Mouse (Mus musculus) heart, adult 2 months (tissue): Measurements from ENCODE around the gene Gm10229. TPM values are rescaled to one million over a fixed set of nuclear protein-coding genes. Genes with fewer than 3 reads are reported as not detected.
"Not testable (repeated sequence)": the region's sequence is repeated elsewhere in the genome, so short reads cannot be mapped to it uniquely, and the experiment has no call there.

Source experiments
- DNase-seq, 2 experiments: peaks; one replicate each; pipeline ENCODE4 v3.0.0; 2021
- H3K27ac ChIP-seq: fragments of 200-600 bp; 2 replicates; pipeline ENCODE4 v1.8.1; 2022
- H3K27me3 ChIP-seq: fragments of 200-500 bp; 2 replicates; pipeline ENCODE4 v1.6.1; 2012; ENCODE audit warnings: mild to moderate bottlenecking, low read length, inconsistent platforms, mixed read lengths; ENCODE audit not compliant: control insufficient read depth, insufficient read depth
- H3K36me3 ChIP-seq: fragments of 200-500 bp; 2 replicates; pipeline ENCODE4 v1.6.1; 2012; ENCODE audit warnings: low read length, inconsistent platforms; ENCODE audit not compliant: control insufficient read depth, insufficient read depth
- H3K4me1 ChIP-seq: fragments of 200-500 bp; 2 replicates; pipeline ENCODE4 v1.6.1; 2011; ENCODE audit warnings: low read length; ENCODE audit not compliant: control insufficient read depth, insufficient read depth
- H3K4me3 ChIP-seq: fragments of 200-600 bp; 2 replicates; pipeline ENCODE4 v1.8.1; 2022
- H3K79me2 ChIP-seq: fragments of 200-500 bp; replicated peaks from 2 replicates; pipeline ENCODE4 v1.6.1; 2012; ENCODE audit warnings: mild to moderate bottlenecking, inconsistent platforms, low read length, moderate library complexity, mixed read lengths; ENCODE audit not compliant: control insufficient read depth, insufficient read depth
- H3K9ac ChIP-seq: fragments of 200-500 bp; 2 replicates; pipeline ENCODE4 v1.6.1; 2012; ENCODE audit warnings: low read depth, mild to moderate bottlenecking, control low read depth, inconsistent platforms, low read length, mixed read lengths
- CTCF ChIP-seq: fragments of 200-600 bp; IDR thresholded peaks from 2 replicates; pipeline ENCODE4 v1.8.1; 2022; ENCODE audit warnings: antibody characterized with exemption, mild to moderate bottlenecking, moderate library complexity
- EP300 ChIP-seq: fragments of 200-500 bp; IDR thresholded peaks from 2 replicates; pipeline ENCODE4 v1.6.1; 2011; ENCODE audit warnings: low read depth, low read length, control low read depth; ENCODE audit not compliant: insufficient read depth
- POLR2A ChIP-seq: fragments of 200-500 bp; IDR thresholded peaks from 2 replicates; pipeline ENCODE4 v1.6.1; 2011; ENCODE audit warnings: mild to moderate bottlenecking, low read depth, low read length, control low read depth; ENCODE audit not compliant: insufficient read depth
- WGBS: fragments of 180-500 bp; shearing (Covaris S2); methylation state at CpG from one replicate; pipeline ENCODE4 v1.1.7; 2018; 5-methylcytosine and 5-hydroxymethylcytosine counted together
- intact Hi-C: fragments of 180-260 bp; cut with DNase I; formaldehyde crosslinking; loops from one replicate; pipeline ENCODE4 v1.15.1; 2025
- long read RNA-seq: library from polyadenylated mRNA; stranded (forward); transcript quantifications from one replicate; pipeline ENCODE4 v2.0.0, GENCODE M21; 2021
- polyA plus RNA-seq: library from polyadenylated mRNA; depleted of rRNA; stranded (reverse); fragments of >200 nt; gene quantifications from 2 replicates; pipeline ENCODE4 v1.2.3, GENCODE M21; 2012; rRNA removed
- total RNA-seq, 2 experiments: library from RNA; stranded (reverse); gene quantifications; 2 replicates each; pipeline ENCODE4 v1.2.3; 2021

Gene Gm10229
- total RNA-seq (not detected), polyA plus RNA-seq (not detected in 2 replicates)
- long read RNA-seq: 0 reads

- DNase-seq, H3K27ac ChIP-seq, H3K79me2 ChIP-seq, H3K27me3 ChIP-seq, intact Hi-C loops, H3K4me3 ChIP-seq, H3K4me1 ChIP-seq, H3K9ac ChIP-seq, H3K36me3 ChIP-seq: not testable (repeated sequence)
- WGBS: 71% methylated on average over 3 of the region's 3 CpGs
These were observed at the start of gene Gm10229 for GRCm38 (mm10) chr16:89014984-89015383. Gm10229 (plus strand) TSS chr16:89015284.

GRCm38 (mm10) chr16:89010659-89011058, 4.4 kb upstream of the Gm10229 start, which contains the start of gene Krtap22-2:
Krtap22-2 (minus strand) TSS chr16:89010759.
- no peaks in the 10 kb centered on the region for H3K36me3 ChIP-seq
- no peak within 1 kb of the TSS for H3K4me3 ChIP-seq
- 72% methylated on average over 5 of the region's 5 CpGs for WGBS
- 0 out of 2 replicates have a peak, but pooled peaks cover 2% of the 10 kb centered on the region for H3K27me3 ChIP-seq
- intact Hi-C loops: no loop called here
- H3K79me2 ChIP-seq: no peaks in the 10 kb centered on the region
- no peak within 1 kb of the TSS for H3K27ac ChIP-seq
- no peak within 1 kb of the TSS for H3K9ac ChIP-seq
- DNase-seq: no peak
- no peak for TF ChIP-seq EP300
- TF ChIP-seq CTCF: no peak
- TF ChIP-seq POLR2A: no peak
- H3K4me1 ChIP-seq: no peaks in the 10 kb centered on the region

GRCm38 (mm10) chr16:89013973-89014372, 1.1 kb upstream of the Gm10229 start:
- intact Hi-C loops: no loop called here
- Histone ChIP-seq H3K4me3 (no peak overlapping the region), H3K36me3 (no peaks in the 10 kb centered on the region), H3K27me3 (0 out of 2 replicates have a peak, but pooled peaks cover 2% of the 10 kb centered on the region), H3K9ac (no peak overlapping the region), H3K79me2 (no peaks in the 10 kb centered on the region), H3K27ac (no peak overlapping the region), H3K4me1 (no peaks in the 10 kb centered on the region)
- no peak for TF ChIP-seq POLR2A
- no peak for TF ChIP-seq EP300
- TF ChIP-seq CTCF: no peak
- DNase-seq: no peak
- WGBS: 92% methylated on average over 3 of the region's 3 CpGs

GRCm38 (mm10) chr16:89031399-89031798, 16.3 kb downstream of the Gm10229 start, which contains the start of gene Krtap6-1:
Krtap6-1 (plus strand) TSS chr16:89031699.
- intact Hi-C loops: not testable (repeated sequence)

GRCm38 (mm10) chr16:89041372-89041771, 26.3 kb downstream of the Gm10229 start, which contains the start of gene Gm10228:
Gm10228 (minus strand) TSS chr16:89041472.
- H3K36me3 ChIP-seq, H3K79me2 ChIP-seq, intact Hi-C loops, H3K27me3 ChIP-seq, DNase-seq, H3K4me3 ChIP-seq, H3K27ac ChIP-seq, H3K9ac ChIP-seq, H3K4me1 ChIP-seq: not testable (repeated sequence)
- WGBS: 84% methylated on average over 2 of the region's 4 CpGs

More at GRCm38 (mm10) chr16:89031399-89031798, 16.3 kb downstream of the Gm10229 start, which contains the start of gene Krtap6-1:
- H3K4me1 ChIP-seq, H3K79me2 ChIP-seq, H3K27me3 ChIP-seq, DNase-seq, H3K27ac ChIP-seq, H3K9ac ChIP-seq, H3K36me3 ChIP-seq, H3K4me3 ChIP-seq: not testable (repeated sequence)
- 80% methylated on average over 3 of the region's 3 CpGs for WGBS

GRCm38 (mm10) chr16:89047783-89048182, 32.7 kb downstream of the Gm10229 start, which contains the start of gene Krtap6-5:
Krtap6-5 (minus strand) TSS chr16:89047883.
- no peak for TF ChIP-seq EP300
- TF ChIP-seq POLR2A: no peak
- TF ChIP-seq CTCF: no peak
- H3K9ac ChIP-seq: no peak within 1 kb of the TSS
- intact Hi-C loops: no loop called here
- no peaks in the 10 kb centered on the region for H3K4me1 ChIP-seq
- H3K27me3 ChIP-seq: no peaks in the 10 kb centered on the region
- no peak within 1 kb of the TSS for H3K27ac ChIP-seq
- H3K79me2 ChIP-seq: no peaks in the 10 kb centered on the region
- no peak for DNase-seq
- no peaks in the 10 kb centered on the region for H3K36me3 ChIP-seq
- no peak within 1 kb of the TSS for H3K4me3 ChIP-seq
- WGBS: 67% methylated on average over 3 of the region's 3 CpGs

- H3K9ac ChIP-seq, H3K36me3 ChIP-seq, H3K27ac ChIP-seq, H3K4me1 ChIP-seq, DNase-seq, H3K4me3 ChIP-seq, intact Hi-C loops, H3K79me2 ChIP-seq, H3K27me3 ChIP-seq: not testable (repeated sequence)
- WGBS: no CpG with 5 or more reads among the region's 2 CpGs
These were observed 48.8 kb downstream of the Gm10229 start, which contains the start of gene 1110025L11Rik for GRCm38 (mm10) chr16:89063902-89064301. 1110025L11Rik (minus strand) TSS chr16:89064002.

Other genes starting within 250 kb of the Gm10229 start
- not detected for gene 2310057N15Rik, start 241.1 kb upstream of the Gm10229 start, total RNA-seq
- not detected in 2 replicates for gene 2310057N15Rik, start 241.1 kb upstream of the Gm10229 start, polyA plus RNA-seq
- gene Gm5965, start 237.4 kb upstream of the Gm10229 start, total RNA-seq: not detected
- gene Gm5965, start 237.4 kb upstream of the Gm10229 start, polyA plus RNA-seq: not detected in 2 replicates
- not detected for gene Gm20741, start 203.1 kb upstream of the Gm10229 start, total RNA-seq
- gene Gm20741, start 203.1 kb upstream of the Gm10229 start, polyA plus RNA-seq: not detected in 2 replicates
- gene Krtap15, start 195.1 kb upstream of the Gm10229 start, total RNA-seq: not detected
- gene Krtap15, start 195.1 kb upstream of the Gm10229 start, polyA plus RNA-seq: not detected in 2 replicates
- not detected for gene Krtap14, start 189.1 kb upstream of the Gm10229 start, total RNA-seq
- gene Krtap14, start 189.1 kb upstream of the Gm10229 start, polyA plus RNA-seq: not detected in 2 replicates
- gene Krtap19-1, start 145.9 kb upstream of the Gm10229 start, total RNA-seq: not detected
- gene Krtap19-1, start 145.9 kb upstream of the Gm10229 start, polyA plus RNA-seq: not detected in 2 replicates
- not detected for gene Krtap19-2, start 141.0 kb upstream of the Gm10229 start, total RNA-seq
- not detected in 2 replicates for gene Krtap19-2, start 141.0 kb upstream of the Gm10229 start, polyA plus RNA-seq
- gene Krtap19-3, start 137.2 kb upstream of the Gm10229 start, total RNA-seq: not detected
- not detected in 2 replicates for gene Krtap19-3, start 137.2 kb upstream of the Gm10229 start, polyA plus RNA-seq
- gene Krtap19-4, start 130.2 kb upstream of the Gm10229 start, total RNA-seq: not detected
- gene Krtap19-4, start 130.2 kb upstream of the Gm10229 start, polyA plus RNA-seq: not detected in 2 replicates
- not detected for gene Krtap19-5, start 118.8 kb upstream of the Gm10229 start, total RNA-seq
- gene Krtap19-5, start 118.8 kb upstream of the Gm10229 start, polyA plus RNA-seq: not detected in 2 replicates
- gene Krtap19-9b, start 83.0 kb upstream of the Gm10229 start, total RNA-seq: not detected
- gene Krtap19-9b, start 83.0 kb upstream of the Gm10229 start, polyA plus RNA-seq: not detected in 2 replicates
- not detected for gene Krtap16-3, start 52.4 kb upstream of the Gm10229 start, total RNA-seq
- not detected in 2 replicates for gene Krtap16-3, start 52.4 kb upstream of the Gm10229 start, polyA plus RNA-seq
- not detected for gene Krtap22-2, start 4.5 kb upstream of the Gm10229 start, total RNA-seq
- gene Krtap22-2, start 4.5 kb upstream of the Gm10229 start, polyA plus RNA-seq: not detected in 2 replicates
- not detected for gene Krtap6-1, start 16.4 kb downstream of the Gm10229 start, total RNA-seq
- gene Krtap6-1, start 16.4 kb downstream of the Gm10229 start, polyA plus RNA-seq: not detected in 2 replicates
- not detected for gene Gm10228, start 26.2 kb downstream of the Gm10229 start, total RNA-seq
- gene Gm10228, start 26.2 kb downstream of the Gm10229 start, polyA plus RNA-seq: not detected in 2 replicates
- not detected for gene Krtap6-5, start 32.6 kb downstream of the Gm10229 start, total RNA-seq
- gene Krtap6-5, start 32.6 kb downstream of the Gm10229 start, polyA plus RNA-seq: not detected in 2 replicates
- gene 1110025L11Rik, start 48.7 kb downstream of the Gm10229 start, total RNA-seq: not detected
- not detected in 2 replicates for gene 1110025L11Rik, start 48.7 kb downstream of the Gm10229 start, polyA plus RNA-seq
- not detected for gene Krtap6-3, start 68.7 kb downstream of the Gm10229 start, total RNA-seq
- not detected in 2 replicates for gene Krtap6-3, start 68.7 kb downstream of the Gm10229 start, polyA plus RNA-seq
- not detected for gene Gm6358, start 125.6 kb downstream of the Gm10229 start, total RNA-seq
- not detected in 2 replicates for gene Gm6358, start 125.6 kb downstream of the Gm10229 start, polyA plus RNA-seq
- gene Gm10061, start 135.8 kb downstream of the Gm10229 start, total RNA-seq: not detected
- not detected in 2 replicates for gene Gm10061, start 135.8 kb downstream of the Gm10229 start, polyA plus RNA-seq
- gene Gm9789, start 142.7 kb downstream of the Gm10229 start, total RNA-seq: not detected
- not detected in 2 replicates for gene Gm9789, start 142.7 kb downstream of the Gm10229 start, polyA plus RNA-seq
- not detected for gene Gm7735, start 154.2 kb downstream of the Gm10229 start, total RNA-seq
- gene Gm7735, start 154.2 kb downstream of the Gm10229 start, polyA plus RNA-seq: not detected in 2 replicates
- gene 1110057P08Rik, start 159.5 kb downstream of the Gm10229 start, total RNA-seq: not detected
- not detected in 2 replicates for gene 1110057P08Rik, start 159.5 kb downstream of the Gm10229 start, polyA plus RNA-seq
- not detected for gene Krtap20-2, start 190.6 kb downstream of the Gm10229 start, total RNA-seq
- gene Krtap20-2, start 190.6 kb downstream of the Gm10229 start, polyA plus RNA-seq: not detected in 2 replicates